Mouse (Mus musculus): ENCODE results near the gene Acads. TPM values are rescaled to one million over a fixed set of nuclear protein-coding genes. Genes with fewer than 3 reads are reported as not detected.

Acads gene
- total RNA-seq, 2 experiments from 2014 or later: 153 to 165 TPM

- DNase-seq: peak; percentile 21
Observed at GRCm38 (mm10) chr5:115071096-115071901, 47.8 kb downstream of the Acads start.

- no peak for DNase-seq
Observed at GRCm38 (mm10) chr5:115070457-115070856, 48.7 kb downstream of the Acads start.

GRCm38 (mm10) chr5:115069611-115070010 lies 49.5 kb downstream of the Acads start:
- no peak for DNase-seq

- DNase-seq: no peak
Observed at GRCm38 (mm10) chr5:115068671-115069421, 50.3 kb downstream of the Acads start.

DNA sequence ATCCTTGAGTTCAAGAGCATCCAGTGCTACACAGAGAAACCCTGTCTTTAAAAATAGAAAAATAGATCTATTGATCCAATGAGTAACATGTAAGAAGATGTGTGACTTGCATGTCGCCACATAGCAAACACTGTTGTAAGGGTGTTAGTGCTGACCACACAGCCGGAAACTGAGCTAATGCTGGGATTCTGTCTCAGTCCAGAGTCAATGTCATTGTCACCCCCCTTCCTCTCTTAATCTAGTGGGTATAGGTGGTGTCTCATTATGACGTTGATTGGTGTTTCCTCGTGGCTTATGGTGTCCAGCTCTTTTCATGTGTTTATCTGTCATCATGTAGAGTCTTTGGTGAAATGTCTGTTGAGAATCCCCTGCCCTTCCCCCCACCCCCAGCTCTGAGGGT lies 52.9 kb downstream of the Acads start:
- no peak for DNase-seq

DNA sequence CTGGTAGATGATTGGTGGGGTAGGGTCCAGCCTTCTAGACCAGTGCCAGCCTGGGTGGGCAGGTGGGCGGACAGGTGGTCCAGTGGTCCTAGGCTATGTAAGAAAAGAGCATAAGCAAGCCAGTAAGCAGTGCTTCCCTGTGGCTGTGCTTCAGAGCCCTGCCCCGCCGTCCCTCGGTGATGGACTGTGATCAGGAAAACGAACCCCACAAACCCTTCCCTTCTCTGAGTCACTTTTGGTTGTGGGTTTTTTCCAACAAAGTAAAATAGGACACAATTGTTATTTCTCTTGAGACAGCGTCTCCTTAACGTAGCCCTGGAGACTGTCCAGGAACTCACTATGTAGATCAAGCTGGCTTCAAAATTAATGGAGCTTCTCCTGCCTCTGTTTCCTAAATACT lies 55.8 kb downstream of the Acads start:
- DNase-seq: no peak

DNA sequence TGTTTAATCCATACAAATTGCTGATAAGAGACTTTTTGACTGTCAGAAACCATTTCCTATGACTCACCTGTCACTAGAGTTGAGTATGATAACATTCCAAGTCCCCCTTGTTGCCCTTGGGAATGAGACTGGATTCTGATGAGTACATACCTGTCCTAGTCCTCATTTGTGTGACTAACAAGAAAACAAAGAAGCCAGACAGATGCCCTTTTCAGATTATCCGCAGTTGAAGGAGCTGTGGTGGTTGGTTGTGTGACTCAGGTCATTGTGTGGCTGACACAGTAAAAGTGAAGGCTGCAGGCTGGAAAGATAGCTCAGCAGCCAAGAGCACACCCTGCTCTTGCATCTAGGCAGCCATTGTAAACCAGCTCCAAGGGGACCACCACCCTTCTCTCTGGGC lies 56.6 kb downstream of the Acads start:
- no peak for DNase-seq

- DNase-seq: no peak
Observed at GRCm38 (mm10) chr5:115060977-115061376, 58.2 kb downstream of the Acads start.

Other genes starting within 250 kb of the Acads start
- 1 to 10 TPM; 2.7 to 2.8 TPM for gene Oasl2, start 222.4 kb downstream of the Acads start, total RNA-seq (2021)
- gene Oasl1, start 196.1 kb downstream of the Acads start, total RNA-seq (2021): under 1 TPM in 1 of 2 experiments, not detected in 1; 0.18 TPM
- 10 to 100 TPM; 27.7 to 34.9 TPM for gene 2210016L21Rik, start 177.2 kb downstream of the Acads start, total RNA-seq (2021)
- gene Hnf1a, start 148.3 kb downstream of the Acads start, total RNA-seq (2021): not detected
- gene Sppl3, start 108.2 kb downstream of the Acads start, total RNA-seq (2021): 10 to 100 TPM; 52.1 to 53.3 TPM
- gene Gm10401, start 21.1 kb downstream of the Acads start, total RNA-seq (2021): not detected
- gene Unc119b, start 15.6 kb upstream of the Acads start, total RNA-seq (2021): 10 to 100 TPM; 21.7 to 25.9 TPM
- gene Mlec, start 38.8 kb upstream of the Acads start, total RNA-seq (2021): 100 to 1,000 TPM; 104 to 111 TPM
- gene Cabp1, start 75.0 kb upstream of the Acads start, total RNA-seq (2021): 1 to 10 TPM; 5.5 to 6.6 TPM
- gene Pop5, start 116.5 kb upstream of the Acads start, total RNA-seq (2021): 10 to 100 TPM; 21.1 to 26.1 TPM
- 100 to 1,000 TPM; 277 to 284 TPM for gene Rnf10, start 153.6 kb upstream of the Acads start, total RNA-seq (2021)
- gene Coq5, start 160.3 kb upstream of the Acads start, total RNA-seq (2021): 100 to 1,000 TPM; 113 to 117 TPM
- gene Dynll1, start 181.7 kb upstream of the Acads start, total RNA-seq (2021): 100 to 1,000 TPM; 318 to 355 TPM
- gene Srsf9, start 207.8 kb upstream of the Acads start, total RNA-seq (2021): 10 to 100 TPM; 39.1 to 42.4 TPM
- 10 to 100 TPM; 17.3 to 19.3 TPM for gene Gatc, start 221.8 kb upstream of the Acads start, total RNA-seq (2021)
- gene Triap1, start 221.9 kb upstream of the Acads start, total RNA-seq (2021): 10 to 100 TPM; 23.4 to 26.8 TPM
- gene Cox6a1, start 229.6 kb upstream of the Acads start, total RNA-seq (2021): 100 to 1,000 TPM; 619 to 662 TPM

Data from heart, postnatal 4 days (tissue).